Mouse (Mus musculus) heart, postnatal 25 days (tissue): ENCODE data around the gene Rasgrp2. TPM values are rescaled to one million over a fixed set of nuclear protein-coding genes. Genes with fewer than 3 reads are reported as not detected.
A peak's percentile ranks its signal among the peaks of the same experiment; 100 is the strongest.

Source experiments
- DNase-seq: peaks from one replicate; pipeline ENCODE4 v3.0.0; 2022; ENCODE audit warnings: low spot score
- intact Hi-C: fragments of 180-260 bp; cut with DNase I; formaldehyde crosslinking; loops from one replicate; pipeline ENCODE4 v1.15.1; 2025
- total RNA-seq, 2 experiments: library from RNA; stranded (reverse); gene quantifications; 2 replicates each; pipeline ENCODE4 v1.2.3; 2021

Gene Rasgrp2
- total RNA-seq, 2 experiments from 2014 or later, result 43.2 to 55.2 TPM

DNA sequence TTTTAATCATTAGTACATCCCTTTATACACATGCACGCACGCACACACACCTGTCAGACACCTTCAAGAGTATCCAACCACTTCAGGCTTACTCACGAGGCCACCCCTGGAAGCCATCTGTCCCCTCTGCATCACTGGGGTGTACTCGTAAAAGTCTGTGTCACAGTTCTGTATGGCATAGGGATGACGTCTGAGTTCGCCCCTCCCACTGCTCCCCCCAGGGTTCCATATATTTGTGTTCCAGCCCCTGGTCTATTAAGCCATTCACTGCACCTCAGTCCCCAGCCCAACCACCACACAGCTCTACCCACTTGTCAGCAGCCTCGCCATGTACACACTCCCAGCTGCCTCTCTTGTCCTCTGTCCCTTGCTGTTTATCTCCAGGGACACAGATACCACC lies 22.9 kb downstream of the Rasgrp2 start:
- no peak for DNase-seq
- intact Hi-C loops, result no loop called here

DNA sequence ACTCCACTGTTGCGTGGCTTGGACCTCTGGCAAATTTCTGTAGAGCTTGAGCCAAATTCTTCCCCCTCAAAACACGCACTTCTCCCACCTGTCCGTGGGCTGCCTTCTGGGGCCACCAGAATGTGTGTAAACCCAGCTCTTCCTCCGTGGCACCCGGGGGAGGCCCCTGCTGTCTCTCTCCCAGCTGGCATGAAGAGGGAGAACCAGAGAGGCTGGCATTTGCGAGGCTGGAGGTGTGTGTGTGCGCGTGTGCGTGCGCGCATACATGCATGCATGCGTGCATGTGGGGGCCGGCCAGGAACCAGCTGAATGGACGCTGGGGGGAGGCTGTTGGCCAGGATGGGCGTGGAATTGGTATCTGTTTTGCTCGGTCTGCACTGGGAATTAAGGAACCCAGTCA lies 24.1 kb downstream of the Rasgrp2 start:
- DNase-seq, result no peak
- intact Hi-C loops, result no loop called here

DNA sequence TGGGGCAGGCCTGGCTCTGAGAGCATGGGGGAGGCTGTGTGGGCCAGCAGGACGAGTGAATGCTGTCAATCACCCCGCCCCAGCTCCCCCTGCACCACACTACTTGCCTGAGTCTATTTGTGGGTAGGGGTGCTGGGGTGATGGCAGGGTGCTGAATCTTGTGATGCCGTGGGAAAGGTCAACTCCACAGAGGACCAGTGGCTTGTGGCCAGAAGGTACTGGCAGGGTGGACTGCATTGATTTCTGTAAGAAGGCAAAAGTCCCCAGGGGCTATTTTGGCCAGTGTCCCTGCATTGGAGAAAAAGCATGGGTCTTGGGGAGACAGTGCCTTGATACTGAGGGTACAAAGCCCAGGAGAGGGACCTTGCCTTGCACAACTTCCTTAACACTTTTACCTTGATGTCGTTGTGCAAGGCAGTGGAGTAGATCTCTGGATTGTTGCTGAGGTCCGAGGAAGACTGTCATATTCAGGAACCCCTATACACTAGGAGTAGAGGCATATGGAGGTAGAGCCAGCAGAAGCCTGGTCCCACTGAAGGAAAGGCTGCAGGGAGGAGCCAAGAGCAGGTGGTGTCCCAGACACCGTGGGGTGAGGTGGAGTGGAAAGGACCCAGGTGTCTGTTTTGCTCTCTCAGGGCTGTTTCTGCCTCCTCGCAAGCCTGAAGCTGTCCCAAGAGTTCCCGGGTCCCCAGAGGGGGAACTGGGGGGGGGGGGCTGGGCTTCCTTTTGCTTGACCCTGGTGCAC lies 25.2 kb downstream of the Rasgrp2 start:
- DNase-seq, result no peak
- intact Hi-C loops, result no loop called here

DNA sequence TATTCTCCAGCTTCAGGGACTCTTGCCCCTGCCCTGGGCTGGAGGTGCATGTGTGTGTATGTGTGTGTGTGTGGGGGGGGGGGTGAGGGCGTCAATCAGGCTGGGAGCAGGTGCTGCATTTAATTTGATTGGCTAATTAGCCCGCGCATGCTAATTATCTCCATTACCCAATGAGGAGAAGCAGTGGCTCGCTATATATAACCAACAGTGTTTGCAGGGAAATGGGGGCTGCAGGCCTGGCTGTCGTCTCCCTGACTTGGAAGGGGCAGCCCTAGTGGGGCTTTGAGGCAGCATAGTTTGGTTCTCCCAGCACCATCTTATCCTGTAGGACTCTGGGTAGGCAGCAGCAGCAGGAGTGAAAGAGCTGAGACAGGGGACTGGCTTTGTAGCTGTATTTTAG lies 26.5 kb downstream of the Rasgrp2 start:
- no peak for DNase-seq
- intact Hi-C loops, result no loop called here

DNA sequence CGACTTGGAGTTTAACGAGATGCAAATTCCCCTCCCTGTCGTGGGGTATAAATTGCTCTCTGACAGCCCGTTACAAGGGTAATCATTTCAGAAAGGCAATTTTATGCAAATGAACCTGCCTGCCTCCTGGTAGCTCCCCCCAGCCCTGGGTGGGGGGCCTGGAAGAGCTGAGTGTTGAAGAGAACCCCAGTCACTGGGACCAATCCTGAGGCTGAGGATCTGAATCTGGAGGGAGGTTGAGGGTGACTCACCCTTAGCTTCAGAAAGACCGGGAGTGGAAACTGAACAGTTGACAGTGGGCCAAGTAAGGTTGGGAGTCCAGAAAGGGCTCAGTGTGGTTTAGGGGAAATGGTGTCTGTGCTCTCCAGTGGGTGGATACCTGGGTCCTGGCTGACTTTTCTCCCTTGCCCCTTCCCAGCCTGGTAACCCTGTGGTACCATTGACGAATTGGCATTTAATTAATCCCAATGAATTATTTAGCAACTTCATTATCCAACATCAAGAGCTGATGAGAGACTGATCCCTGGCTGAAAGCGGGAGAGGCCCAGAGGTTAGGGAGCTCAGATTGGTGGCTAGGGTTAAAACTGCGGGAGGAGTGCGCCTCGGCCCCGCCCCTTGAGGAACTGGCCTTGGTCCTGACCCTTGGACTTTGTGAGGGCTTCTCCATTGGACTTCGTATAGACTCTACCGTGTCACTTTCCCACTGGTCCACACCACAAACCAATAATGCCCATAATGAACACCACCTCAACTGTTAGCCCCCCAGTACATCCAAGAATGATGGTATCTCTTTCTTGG lies 27.8 kb downstream of the Rasgrp2 start:
- no peak for DNase-seq
- intact Hi-C loops, result no loop called here

DNA sequence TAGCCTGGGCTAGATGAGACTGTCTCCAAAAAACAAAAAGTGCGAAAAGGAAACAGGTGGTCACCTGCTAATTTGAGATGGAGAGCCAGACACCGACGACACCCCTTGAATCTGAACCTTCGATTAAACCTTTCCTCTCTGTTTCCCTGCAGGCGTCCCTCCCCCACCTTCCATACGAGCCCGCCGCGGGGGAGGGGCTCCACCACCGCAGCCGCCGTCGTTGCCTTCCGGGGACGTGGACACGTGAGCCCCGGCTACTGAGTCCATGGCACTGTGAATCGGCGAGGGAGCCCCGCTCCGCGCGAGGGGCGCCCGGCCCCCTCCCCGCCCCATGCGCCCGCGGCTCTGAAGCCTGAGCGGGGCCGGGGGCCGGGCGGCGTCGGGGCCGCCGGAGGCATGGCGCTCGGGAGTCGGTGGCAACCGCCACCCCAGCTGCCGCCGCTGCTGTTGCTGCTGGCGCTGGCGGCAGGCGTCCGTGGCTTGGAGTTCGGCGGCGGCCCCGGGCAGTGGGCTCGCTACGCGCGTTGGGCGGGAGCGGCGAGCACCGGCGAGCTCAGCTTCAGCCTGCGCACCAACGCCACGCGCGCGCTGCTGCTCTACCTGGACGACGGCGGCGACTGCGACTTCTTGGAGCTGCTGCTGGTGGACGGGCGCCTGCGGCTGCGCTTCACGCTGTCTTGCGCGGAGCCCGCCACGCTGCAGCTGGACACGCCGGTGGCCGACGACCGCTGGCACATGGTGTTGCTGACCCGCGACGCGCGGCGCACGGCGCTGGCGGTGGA lies 28.7 kb downstream of the Rasgrp2 start:
- DNase-seq, result no peak
- intact Hi-C loops, result no loop called here

DNA sequence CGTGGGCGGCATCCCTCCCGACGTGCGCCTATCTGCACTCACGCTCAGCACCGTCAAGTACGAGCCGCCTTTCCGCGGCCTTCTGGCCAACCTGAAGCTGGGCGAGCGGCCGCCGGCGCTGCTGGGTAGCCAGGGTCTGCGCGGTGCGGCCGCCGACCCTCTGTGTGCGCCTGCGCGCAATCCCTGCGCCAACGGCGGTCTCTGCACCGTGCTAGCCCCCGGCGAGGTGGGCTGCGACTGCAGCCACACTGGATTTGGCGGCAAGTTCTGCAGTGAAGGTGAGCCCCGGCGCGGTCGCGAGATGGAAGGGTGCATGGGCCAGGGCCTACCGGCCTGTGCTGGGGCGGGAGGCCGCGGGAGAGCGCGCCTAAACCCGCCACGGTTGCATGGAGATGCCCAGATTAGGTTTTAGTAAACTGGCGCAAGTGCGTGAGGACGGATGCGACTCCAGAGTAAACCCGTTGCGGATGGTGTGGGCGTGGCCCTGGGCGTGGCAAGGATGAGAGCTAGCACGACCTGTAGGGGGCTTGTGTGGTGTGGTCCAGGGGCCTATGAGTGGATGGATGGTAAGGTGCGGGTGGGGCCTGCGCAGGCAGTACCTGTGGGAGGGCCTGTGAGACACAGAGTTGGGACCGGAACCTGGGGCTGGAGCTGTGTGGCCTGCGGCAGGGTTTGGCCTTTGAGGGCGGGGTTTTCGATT lies 29.5 kb downstream of the Rasgrp2 start:
- no peak for DNase-seq
- intact Hi-C loops, result no loop called here

DNA sequence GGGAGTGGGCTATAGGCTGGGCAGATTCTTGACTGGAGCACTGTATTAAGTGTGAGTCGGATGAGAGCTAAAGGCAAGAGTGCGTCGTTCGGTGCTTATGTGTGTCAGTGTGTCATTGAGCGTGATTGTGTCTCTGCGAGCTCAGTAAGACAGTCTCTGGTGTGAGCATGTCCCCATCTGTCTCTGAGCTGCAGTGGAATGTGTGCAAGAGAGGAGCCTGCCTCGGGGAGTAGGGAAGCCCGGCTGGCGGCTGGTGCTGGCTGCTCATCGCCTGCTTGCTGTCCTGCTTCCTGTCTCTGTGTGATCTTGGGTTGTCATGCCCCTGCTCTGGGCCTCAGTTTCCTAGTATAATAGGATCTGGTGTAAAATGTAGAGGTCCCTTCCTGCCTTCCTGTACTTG lies 43.9 kb downstream of the Rasgrp2 start:
- intact Hi-C loops, result no loop called here
- DNase-seq, result no peak

DNA sequence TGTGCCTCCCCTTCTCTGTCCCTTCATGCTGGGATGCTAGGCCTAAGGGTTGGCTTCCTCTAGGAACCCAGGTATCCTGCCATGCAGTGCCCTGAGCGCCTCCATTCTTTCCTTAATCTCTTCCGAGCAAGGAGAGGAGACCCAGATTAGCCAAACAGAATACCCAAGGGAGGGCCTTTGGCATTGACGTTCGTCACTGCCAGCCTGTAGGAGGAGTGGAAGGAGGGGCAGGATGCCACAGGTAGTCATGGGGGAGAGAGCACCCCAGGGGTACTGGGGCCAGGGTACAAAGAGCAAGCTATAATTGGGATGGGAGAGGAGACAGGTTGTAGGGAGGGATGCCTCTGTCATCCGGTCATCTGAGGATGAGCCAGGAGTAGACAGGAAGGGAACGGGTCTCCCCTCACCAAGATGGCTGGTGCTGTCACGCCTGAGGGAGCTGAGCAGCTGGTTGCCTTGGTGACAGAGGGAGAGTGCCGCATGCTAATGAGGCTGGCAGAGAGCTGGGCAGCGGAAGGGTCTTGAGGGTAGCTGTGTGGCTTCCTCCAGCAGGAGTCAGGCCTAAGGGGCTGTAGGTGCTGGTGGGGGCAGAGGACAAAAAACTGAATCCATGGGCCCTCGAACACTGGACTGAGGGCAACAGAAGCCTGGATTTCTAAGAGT lies 46.8 kb downstream of the Rasgrp2 start:
- no peak for DNase-seq
- intact Hi-C loops, result no loop called here

DNA sequence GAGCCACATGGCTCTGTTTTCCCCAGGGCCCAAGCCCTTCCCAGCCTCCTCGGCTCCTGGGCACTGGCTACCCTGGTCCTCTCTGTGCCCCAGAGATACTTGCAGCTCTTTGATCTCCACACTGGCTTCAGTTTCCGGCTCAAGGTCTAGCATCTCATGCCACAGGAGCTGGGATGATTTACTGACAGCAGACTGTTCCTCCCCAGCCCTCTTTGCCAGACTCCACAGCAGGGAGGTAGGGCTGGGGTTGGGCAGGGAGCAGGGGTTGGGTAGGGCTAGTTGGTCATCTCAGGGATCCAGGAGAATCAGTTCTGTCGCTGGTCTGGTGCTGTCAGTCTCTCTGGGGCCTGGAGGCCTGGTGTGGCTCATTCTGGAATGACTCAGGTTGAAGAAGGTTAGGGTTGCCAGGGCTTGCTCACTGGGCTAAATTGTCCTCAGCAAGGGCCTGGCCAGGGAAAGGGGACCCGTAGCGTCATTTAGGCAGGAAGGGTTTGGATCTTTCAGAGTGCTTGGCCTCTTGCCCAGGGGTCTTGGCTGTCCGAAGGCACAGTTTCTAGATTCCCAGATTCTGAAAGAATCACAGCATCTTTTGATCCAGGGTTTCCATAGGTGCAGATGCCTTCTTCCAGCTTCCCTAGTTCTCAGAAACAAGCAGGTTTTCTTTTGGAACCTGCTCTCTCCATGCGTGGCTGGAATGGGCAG lies 47.7 kb downstream of the Rasgrp2 start:
- intact Hi-C loops, result no loop called here

DNA sequence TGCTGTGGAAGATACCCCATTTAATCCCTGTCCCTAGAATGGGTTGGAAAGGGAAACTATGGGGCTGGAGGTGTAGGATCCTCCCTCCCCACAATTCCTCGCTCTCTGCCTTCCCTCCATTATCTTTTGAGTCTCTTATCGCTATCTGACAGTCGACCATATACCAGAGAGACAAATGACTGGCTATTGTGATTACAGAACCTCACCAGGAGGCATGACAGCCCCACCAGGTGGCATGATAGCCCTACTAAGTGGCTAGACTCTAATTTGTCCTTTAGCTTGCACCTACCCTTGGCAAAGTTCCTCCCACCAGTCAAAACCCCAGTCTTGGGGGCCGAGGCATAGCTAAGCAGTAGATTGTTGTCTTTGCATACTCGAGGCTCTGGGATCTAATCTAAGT lies 49.6 kb downstream of the Rasgrp2 start:
- intact Hi-C loops, result no loop called here
- DNase-seq, result no peak

More for the DNA sequence above, 47.7 kb downstream of the Rasgrp2 start:
- DNase-seq, result no peak

DNA sequence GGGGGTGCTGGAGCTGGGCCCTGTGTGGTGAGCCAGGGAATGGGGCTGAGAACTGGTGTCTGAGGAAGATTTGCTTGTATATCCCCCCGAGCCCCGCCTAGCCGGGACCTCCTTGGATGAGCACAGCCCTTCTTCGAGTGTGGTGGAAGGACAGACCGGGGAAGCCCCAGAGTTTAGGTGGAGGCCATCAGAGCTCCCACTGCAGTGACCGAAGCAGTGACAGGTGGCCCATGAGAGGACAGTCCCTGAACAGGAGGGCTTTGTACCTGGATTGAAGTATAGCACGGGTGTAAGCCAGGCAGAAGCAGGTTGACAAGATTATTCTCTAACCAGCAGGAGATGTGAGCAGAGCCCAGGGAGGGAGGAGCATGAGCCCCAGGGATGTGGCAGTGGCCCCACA lies 50.7 kb downstream of the Rasgrp2 start:
- DNase-seq, result no peak
- intact Hi-C loops, result loop anchor here (2.0 kb wide), 1 partner anchor 29 kb away; no protein-coding TSS in a partner anchor

DNA sequence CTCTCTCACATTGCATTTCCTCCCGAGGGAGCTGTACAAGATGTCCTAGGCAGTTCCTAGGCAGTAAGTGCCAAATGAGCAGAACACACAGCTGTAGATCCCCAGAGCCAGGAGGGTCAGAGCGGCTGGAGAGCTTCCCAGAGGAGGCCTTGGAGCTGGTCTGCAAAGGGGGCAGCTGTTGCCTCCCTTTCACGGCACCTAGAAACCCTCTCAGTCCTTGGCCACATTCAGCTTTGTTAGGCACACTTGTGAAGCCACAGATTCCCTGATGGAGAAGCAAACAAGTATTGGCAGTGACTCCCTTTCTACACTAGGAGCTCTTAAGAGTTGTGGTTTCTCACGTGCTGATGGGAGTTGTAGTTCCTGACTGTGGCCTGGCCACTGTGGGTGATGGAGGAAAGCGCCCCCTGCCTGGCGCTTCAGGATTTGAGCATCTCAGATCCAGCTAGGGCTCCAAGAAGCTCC lies 52.9 kb downstream of the Rasgrp2 start:
- DNase-seq, result peak; percentile 71
- intact Hi-C loops, result loop anchor here (2.0 kb wide), 2 partner anchors 51 to 79 kb away; no protein-coding TSS in a partner anchor

DNA sequence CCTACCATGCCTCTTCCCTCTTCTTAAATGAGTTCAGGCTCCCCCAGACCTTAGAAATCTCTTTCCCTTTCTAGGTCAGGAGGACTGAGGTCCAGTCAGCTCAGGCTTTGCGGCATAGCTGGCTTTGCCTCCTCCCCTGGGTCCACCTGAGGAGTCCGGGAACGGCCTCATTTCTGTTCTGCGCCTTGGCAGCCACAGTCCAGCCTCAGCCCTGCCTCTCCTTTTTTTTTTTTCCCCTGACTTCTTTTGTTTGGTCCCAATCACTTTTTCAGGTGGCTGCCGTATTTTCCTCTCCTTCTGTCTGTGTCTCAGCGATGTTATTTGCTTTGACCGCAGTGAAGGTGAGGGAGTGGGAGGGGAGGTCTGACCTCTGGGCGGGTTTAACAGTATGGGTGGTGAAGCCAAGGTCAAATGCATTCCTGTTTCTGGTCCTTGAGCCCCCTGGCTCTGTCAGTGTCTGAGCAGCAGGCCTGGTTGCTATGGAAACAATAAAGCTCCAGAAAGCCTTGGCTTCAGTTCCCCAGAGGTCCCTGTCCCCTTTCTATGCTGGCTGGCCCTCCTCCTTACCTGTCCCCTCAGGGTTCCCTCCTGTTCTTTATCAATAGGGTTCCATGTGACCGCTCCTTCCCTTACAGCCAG lies 53.7 kb downstream of the Rasgrp2 start:
- no peak for DNase-seq

DNA sequence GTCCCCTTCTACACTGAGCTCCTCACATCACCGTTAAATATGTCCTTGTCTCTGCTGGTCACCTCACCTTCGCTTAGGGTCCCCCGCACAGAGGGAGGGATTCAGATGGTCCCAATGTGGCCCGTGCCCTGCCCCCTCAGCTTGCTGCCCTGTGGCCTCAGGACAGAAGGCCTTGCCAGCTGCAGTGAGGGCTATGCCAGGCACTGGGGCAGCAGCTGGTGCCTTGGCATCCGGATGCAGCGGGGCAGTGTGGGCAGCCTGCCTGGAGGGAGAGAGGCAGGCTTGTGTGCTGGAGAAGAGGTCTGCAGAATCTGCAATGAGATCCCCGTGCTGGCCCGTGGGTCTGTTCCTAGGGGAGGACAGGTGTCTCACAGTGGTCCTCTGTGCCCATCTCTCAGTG lies 54.2 kb downstream of the Rasgrp2 start:
- DNase-seq, result no peak

More for the DNA sequence above, 53.7 kb downstream of the Rasgrp2 start:
- intact Hi-C loops, result loop anchor here (2.0 kb wide), 2 partner anchors 52 to 80 kb away; no protein-coding TSS in a partner anchor

DNA sequence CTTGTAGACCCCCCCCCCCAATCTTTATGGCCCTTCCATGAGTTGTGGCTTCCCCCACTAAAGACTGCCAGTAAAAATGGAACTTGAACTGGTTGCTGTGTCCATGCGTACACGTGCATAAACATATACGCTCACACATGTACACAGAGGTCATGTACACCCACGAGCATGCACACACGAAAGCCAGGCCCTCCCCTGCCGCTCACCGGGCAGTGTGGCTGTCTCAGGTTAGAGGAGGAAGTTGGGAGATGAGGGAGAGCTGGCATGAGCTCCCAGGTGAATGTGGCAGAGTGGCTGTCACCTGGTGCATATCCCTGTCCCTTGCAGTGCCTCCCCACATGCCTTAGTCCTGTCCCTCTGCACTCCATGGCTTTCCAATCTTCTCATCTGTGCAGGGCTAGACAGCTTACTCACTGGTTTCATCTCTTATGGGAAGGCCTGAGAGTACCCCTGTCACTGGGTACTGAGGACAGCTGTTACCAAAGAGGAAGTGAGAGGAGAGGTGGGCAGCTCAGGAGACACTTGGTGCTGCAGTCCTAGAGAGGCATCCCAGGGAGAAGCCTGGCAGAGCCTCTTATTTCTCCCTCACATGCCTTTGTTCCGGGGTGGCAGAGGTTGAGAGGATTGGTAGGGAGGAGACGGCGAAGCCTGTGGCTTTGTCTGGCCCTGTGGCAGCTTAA lies 55.0 kb downstream of the Rasgrp2 start:
- no peak for DNase-seq
- intact Hi-C loops, result no loop called here

More for the DNA sequence above, 54.2 kb downstream of the Rasgrp2 start:
- intact Hi-C loops, result loop anchor here (2.0 kb wide), 2 partner anchors 53 to 81 kb away; no protein-coding TSS in a partner anchor

DNA sequence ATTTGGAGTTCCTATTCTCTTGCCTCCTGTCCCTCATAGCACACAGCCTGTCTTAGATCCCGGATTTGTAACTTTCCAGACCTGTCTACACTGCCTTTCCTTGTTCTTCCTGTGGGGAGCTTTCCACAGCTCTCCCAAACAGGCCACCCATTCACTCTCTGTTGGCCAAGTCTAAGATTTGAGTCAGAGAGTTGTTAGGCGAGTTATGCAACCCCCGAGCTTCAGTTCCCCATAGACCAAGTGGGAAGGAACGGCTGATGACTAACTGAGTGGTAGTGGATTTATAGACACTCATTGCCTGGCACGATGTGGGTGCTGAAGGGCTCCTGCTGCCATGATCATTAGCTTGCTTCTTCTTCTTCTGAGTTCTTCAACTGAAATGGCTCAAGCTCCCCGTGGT lies 60.4 kb downstream of the Rasgrp2 start:
- intact Hi-C loops, result no loop called here
- DNase-seq, result no peak
